Mouse (Mus musculus) heart, postnatal 0 days (tissue): Measurements from ENCODE around the gene Rabgap1l. TPM values are rescaled to one million over a fixed set of nuclear protein-coding genes. Genes with fewer than 3 reads are reported as not detected.

Experiments used
- ATAC-seq: fragments of 200-750 bp; cut with Nextera tagmentation; 2 replicates; pipeline ENCODE4 v1.8.0; 2017; ENCODE audit warnings: low read depth, moderate number of reproducible peaks, moderate library complexity; ENCODE audit not compliant: insufficient read depth
- DNase-seq: peaks from one replicate; pipeline ENCODE4 v3.0.0-alpha.2; 2016; ENCODE audit warnings: low spot score
- H3K27ac ChIP-seq: fragments of 300-500 bp; sonication (generic); 2 replicates; pipeline ENCODE4 v1.5.1; 2014; ENCODE audit warnings: low read depth, mild to moderate bottlenecking
- H3K27me3 ChIP-seq: fragments of 300-500 bp; sonication (generic); 2 replicates; pipeline ENCODE4 v1.6.1; 2014; ENCODE audit warnings: low read length, mixed read lengths; ENCODE audit not compliant: control insufficient read depth, insufficient read depth
- H3K36me3 ChIP-seq: fragments of 300-500 bp; sonication (generic); replicated peaks from 2 replicates; pipeline ENCODE4 v1.6.1; 2014; ENCODE audit warnings: low read length, mixed read lengths; ENCODE audit not compliant: control insufficient read depth, insufficient read depth
- H3K4me1 ChIP-seq: fragments of 300-500 bp; sonication (generic); 2 replicates; pipeline ENCODE4 v1.6.1; 2014; ENCODE audit warnings: antibody characterized with exemption; ENCODE audit not compliant: control insufficient read depth, insufficient read depth
- H3K4me2 ChIP-seq: fragments of 300-500 bp; sonication (generic); 2 replicates; pipeline ENCODE4 v1.6.1; 2014; ENCODE audit warnings: low read depth, mild to moderate bottlenecking, low read length, moderate library complexity
- H3K4me3 ChIP-seq: fragments of 300-500 bp; sonication (generic); 2 replicates; pipeline ENCODE4 v1.5.1; 2014; ENCODE audit warnings: low read depth, low read length
- H3K9ac ChIP-seq: fragments of 300-500 bp; sonication (generic); replicated peaks from 2 replicates; pipeline ENCODE4 v1.6.1; 2014; ENCODE audit warnings: low read depth, low read length, mixed read lengths
- H3K9me3 ChIP-seq: fragments of 300-500 bp; sonication (generic); replicated peaks from 2 replicates; pipeline ENCODE4 v1.6.1; 2016; ENCODE audit warnings: low read length; ENCODE audit not compliant: control insufficient read depth
- CTCF ChIP-seq: IDR thresholded peaks from 2 replicates; pipeline ENCODE4 v1.5.1; 2016; ENCODE audit warnings: antibody characterized with exemption, control low read depth, low read depth
- EP300 ChIP-seq: IDR thresholded peaks from 2 replicates; pipeline ENCODE4 v1.6.1; 2016; ENCODE audit warnings: antibody characterized with exemption, low read depth
- WGBS: fragments of 180-500 bp; shearing (Covaris S2); extraction: QIAGEN DNeasy Blood & Tissue Kit; methylation state at CpG from one replicate; pipeline ENCODE4 v1.1.7; 2014; 5-methylcytosine and 5-hydroxymethylcytosine counted together
- polyA plus RNA-seq: library from polyadenylated mRNA; unstranded; fragments of >200 nt; fragmentation: Nextera tagmentation; extraction: Ambion mirVana; gene quantifications from 2 replicates; pipeline ENCODE4 v1.2.1, GENCODE M21; 2015
- total RNA-seq: library from RNA; depleted of rRNA; stranded (reverse); fragments of >200 nt; gene quantifications from 2 replicates; pipeline ENCODE4 v1.2.3, GENCODE M21; 2014; ENCODE audit warnings: low replicate concordance

Gene Rabgap1l
- total and polyA plus RNA-seq, 2 experiments from 2014 or later = 71.4 to 123 TPM

DNA sequence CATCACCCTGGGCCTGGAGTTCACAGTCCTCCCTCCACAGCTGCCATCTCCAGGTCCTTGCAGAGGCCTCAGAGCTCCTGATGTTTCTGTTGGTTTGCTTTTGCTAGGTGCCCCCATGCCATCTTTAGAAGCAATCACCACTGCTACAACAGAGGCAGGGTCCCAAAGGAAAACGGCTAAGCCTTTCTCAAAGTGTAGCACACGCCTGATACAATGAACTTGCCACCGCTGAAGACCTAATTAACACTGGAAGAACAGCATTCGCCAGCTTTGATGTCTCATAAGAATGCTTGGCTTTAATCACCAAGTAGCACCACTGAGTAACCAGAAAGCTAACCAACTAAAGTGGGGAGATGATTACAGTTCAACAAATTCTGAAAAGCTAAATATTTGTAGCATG, 226.6 kb downstream of the Rabgap1l start:
- WGBS = 82% methylated on average over 4 of the region's 4 CpGs
- DNase-seq (no peak), ATAC-seq (no peak)
- Histone ChIP-seq H3K9ac (no peak overlapping the region), H3K27me3 (no peaks in the 10 kb centered on the region), H3K27ac (no peak overlapping the region), H3K4me2 (no peak overlapping the region), H3K4me1 (no peaks in the 10 kb centered on the region), H3K36me3 (no peaks in the 10 kb centered on the region), H3K9me3 (no peaks in the 10 kb centered on the region), H3K4me3 (no peak overlapping the region)
- TF ChIP-seq EP300 (no peak), CTCF (no peak)

DNA sequence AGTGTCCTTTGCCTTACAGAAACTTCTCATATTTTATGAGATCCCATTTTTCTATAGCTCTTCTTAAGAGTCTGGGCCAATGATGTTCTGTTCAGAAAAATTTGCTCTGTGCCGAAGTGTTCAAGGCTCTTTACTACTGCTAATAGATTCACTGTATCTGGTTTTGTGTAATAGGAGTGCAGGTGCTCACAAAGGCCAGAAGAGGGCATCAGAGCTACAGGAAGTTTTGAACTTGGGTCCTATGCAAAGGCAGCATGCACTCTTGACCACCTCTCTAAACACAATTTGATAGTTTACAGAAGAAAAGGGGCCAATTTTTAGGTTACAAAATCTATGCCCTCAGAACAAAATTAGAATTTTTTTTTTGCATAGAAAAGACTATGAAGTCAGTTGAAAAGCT, 231.6 kb downstream of the Rabgap1l start:
- DNase-seq (peak; percentile 11), ATAC-seq (no peak)
- WGBS = 65% methylated on average over 1 of the region's 1 CpGs
- Histone ChIP-seq H3K27ac (no peak overlapping the region), H3K4me2 (no peak overlapping the region), H3K4me1 (no peaks in the 10 kb centered on the region), H3K9ac (no peak overlapping the region), H3K27me3 (no peaks in the 10 kb centered on the region), H3K4me3 (no peak overlapping the region), H3K9me3 (no peaks in the 10 kb centered on the region), H3K36me3 (no peaks in the 10 kb centered on the region)
- TF ChIP-seq EP300 = no peak
- TF ChIP-seq CTCF = peak; percentile 56

- Histone ChIP-seq H3K36me3 (no peaks in the 10 kb centered on the region), H3K4me1 (0 out of 2 replicates have a peak, but pooled peaks cover 4% of the 10 kb centered on the region), H3K4me3 (no peak overlapping the region), H3K27me3 (no peaks in the 10 kb centered on the region), H3K9ac (no peak overlapping the region), H3K4me2 (no peak overlapping the region), H3K27ac (no peak overlapping the region), H3K9me3 (no peaks in the 10 kb centered on the region)
- TF ChIP-seq CTCF = no peak
- 59% methylated on average over 1 of the region's 1 CpGs for WGBS
- ATAC-seq = no peak
- no peak for DNase-seq
Observed at GRCm38 (mm10) chr1:160550636-160551035, 242.4 kb downstream of the Rabgap1l start.

DNA sequence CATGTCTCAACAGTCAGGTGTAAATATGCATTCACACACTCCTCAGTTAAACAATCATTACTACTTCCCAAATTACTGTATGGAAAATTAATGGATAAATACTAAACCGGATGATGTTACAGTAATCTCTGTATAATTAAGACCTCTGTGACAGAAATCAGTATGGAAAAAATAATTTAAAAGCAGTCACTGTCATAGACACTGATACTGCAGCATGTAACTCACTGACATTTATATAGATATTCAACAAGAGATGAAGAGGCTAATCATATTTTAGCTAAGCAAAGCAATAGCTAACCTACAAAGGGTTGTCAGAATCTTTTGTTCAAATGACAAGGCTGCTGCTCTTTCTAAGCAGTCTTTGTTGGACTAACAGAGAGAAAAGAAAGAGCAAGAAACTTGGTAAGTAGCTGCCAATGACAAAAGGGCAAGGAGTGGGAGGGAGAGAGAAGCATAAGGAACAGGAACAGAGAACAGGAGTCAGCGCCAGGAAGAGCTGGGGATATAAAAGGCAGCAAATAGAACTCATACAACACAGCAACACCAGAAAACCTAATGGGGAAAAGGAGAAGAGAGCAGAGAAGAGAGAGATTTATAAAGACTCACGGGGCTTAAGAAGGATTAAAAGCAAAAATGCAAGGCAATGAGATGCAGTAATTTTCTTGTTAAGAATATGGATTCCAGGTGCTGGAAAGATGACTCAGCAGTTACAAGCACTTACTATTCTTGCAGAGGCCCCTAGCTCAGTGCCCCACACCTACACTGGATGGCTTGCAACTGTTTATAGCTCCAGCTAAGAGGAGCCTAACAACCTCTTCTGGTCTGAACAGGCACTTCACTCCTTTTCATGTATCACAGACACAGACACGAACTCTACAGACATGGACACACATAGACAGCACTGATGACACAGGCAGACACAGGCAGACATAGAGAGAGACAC, 244.8 kb downstream of the Rabgap1l start:
- DNase-seq (no peak), ATAC-seq (no peak)
- Histone ChIP-seq H3K4me3 (no peak overlapping the region), H3K4me2 (no peak overlapping the region), H3K27ac (peak overlapping the region; percentile 38; the same call in 1 of the 2 replicates), H3K9ac (no peak overlapping the region), H3K4me1 (0 out of 2 replicates have a peak, but pooled peaks cover 3% of the 10 kb centered on the region), H3K27me3 (no peaks in the 10 kb centered on the region), H3K36me3 (no peaks in the 10 kb centered on the region), H3K9me3 (no peaks in the 10 kb centered on the region)
- WGBS = 57% methylated on average over 4 of the region's 4 CpGs
- no peak for TF ChIP-seq EP300

DNA sequence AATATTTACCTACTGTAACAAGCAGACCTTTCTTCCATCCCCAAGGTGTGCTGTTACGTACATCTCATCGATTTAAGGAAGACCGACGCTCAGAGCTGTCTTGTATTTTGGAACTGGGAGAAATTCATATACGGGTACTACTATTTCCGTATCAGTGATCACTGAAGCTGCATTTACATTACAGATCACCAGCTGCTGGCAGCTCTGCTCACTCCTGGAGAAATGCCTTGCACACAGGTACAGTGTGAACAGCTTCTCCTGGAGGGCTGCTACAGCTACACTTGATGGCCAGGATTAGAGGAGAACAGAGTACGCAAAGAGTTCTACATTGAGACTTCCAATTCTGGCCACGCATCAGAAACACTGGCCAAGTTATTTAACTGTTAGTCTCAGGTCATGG, 257.4 kb downstream of the Rabgap1l start:
- H3K36me3 ChIP-seq = no peaks in the 10 kb centered on the region
- WGBS = 65% methylated on average over 8 of the region's 8 CpGs
- H3K4me3 ChIP-seq = no peak overlapping the region
- H3K27ac ChIP-seq = peak overlapping the region; percentile 61
- H3K9ac ChIP-seq = no peak overlapping the region
- no peak overlapping the region for H3K4me2 ChIP-seq
- peaks cover 18% of the 10 kb centered on the region for H3K4me1 ChIP-seq
- H3K27me3 ChIP-seq = no peaks in the 10 kb centered on the region
- ATAC-seq (no peak), DNase-seq (no peak)
- H3K9me3 ChIP-seq = no peaks in the 10 kb centered on the region
- TF ChIP-seq CTCF = no peak
- TF ChIP-seq EP300 = no peak
